Mouse (Mus musculus) embryonic facial prominence, embryonic 11.5 days (tissue): ENCODE data around the gene Ntn4. TPM values are rescaled to one million over a fixed set of nuclear protein-coding genes. Genes with fewer than 3 reads are reported as not detected.

ENCODE experiments used
- ATAC-seq: fragments of 200-750 bp; cut with Nextera tagmentation; replicated peaks from 2 replicates; pipeline ENCODE4 v1.8.0; 2017; ENCODE audit warnings: low read depth; ENCODE audit not compliant: insufficient number of reproducible peaks, low FRiP score, low TSS enrichment
- DNase-seq: peaks from one replicate; pipeline ENCODE4 v3.0.0-alpha.2; 2015; ENCODE audit warnings: low spot score
- H3K27ac ChIP-seq: fragments of 300-500 bp; sonication (generic); replicated peaks from 2 replicates; pipeline ENCODE4 v1.5.1; 2014; ENCODE audit warnings: mild to moderate bottlenecking, low read depth, low read length, control low read depth
- H3K27me3 ChIP-seq: fragments of 300-500 bp; sonication (generic); 2 replicates; pipeline ENCODE4 v1.6.1; 2014; ENCODE audit warnings: mild to moderate bottlenecking, low read length, moderate library complexity, mixed read lengths; ENCODE audit not compliant: control insufficient read depth, insufficient read depth
- H3K36me3 ChIP-seq: fragments of 300-500 bp; sonication (generic); replicated peaks from 2 replicates; pipeline ENCODE4 v1.6.1; 2014; ENCODE audit warnings: low read depth, mild to moderate bottlenecking, low read length, moderate library complexity, mixed read lengths; ENCODE audit not compliant: control insufficient read depth, insufficient read depth
- H3K4me1 ChIP-seq: fragments of 300-500 bp; sonication (generic); 2 replicates; pipeline ENCODE4 v1.6.1; 2014; ENCODE audit warnings: low read length, mixed read lengths; ENCODE audit not compliant: control insufficient read depth, insufficient read depth
- H3K4me2 ChIP-seq: fragments of 300-500 bp; sonication (generic); 2 replicates; pipeline ENCODE4 v1.6.1; 2014; ENCODE audit warnings: low read depth, mild to moderate bottlenecking, control low read depth, low read length, moderate library complexity
- H3K4me3 ChIP-seq: fragments of 300-500 bp; sonication (generic); 2 replicates; pipeline ENCODE4 v1.5.1; 2014; ENCODE audit warnings: low read depth, low read length, control low read depth
- H3K9ac ChIP-seq: fragments of 300-500 bp; sonication (generic); replicated peaks from 2 replicates; pipeline ENCODE4 v1.6.1; 2014; ENCODE audit warnings: mild to moderate bottlenecking, control low read depth, low read length
- H3K9me3 ChIP-seq: fragments of 300-500 bp; sonication (generic); replicated peaks from 2 replicates; pipeline ENCODE4 v1.6.1; 2016; ENCODE audit warnings: mild to moderate bottlenecking, low read length, inconsistent platforms, mixed read lengths; ENCODE audit not compliant: control insufficient read depth
- WGBS: fragments of 180-500 bp; shearing (Covaris S2); extraction: QIAGEN DNeasy Blood & Tissue Kit; methylation state at CpG from one replicate; pipeline ENCODE4 v1.1.7; 2014; 5-methylcytosine and 5-hydroxymethylcytosine counted together
- polyA plus RNA-seq: library from polyadenylated mRNA; unstranded; fragments of >200 nt; fragmentation: Nextera tagmentation; extraction: Ambion mirVana; gene quantifications from 2 replicates; pipeline ENCODE4 v1.2.1, GENCODE M21; 2014

Gene Ntn4
- polyA plus RNA-seq, 1 experiment from 2014 or later, result 0.50 TPM

- no peak overlapping the region for H3K4me2 ChIP-seq
- H3K27me3 ChIP-seq, result no peaks in the 10 kb centered on the region
- DNase-seq (no peak), ATAC-seq (no peak)
- no peaks in the 10 kb centered on the region for H3K36me3 ChIP-seq
- no peak overlapping the region for H3K4me3 ChIP-seq
- no peaks in the 10 kb centered on the region for H3K9me3 ChIP-seq
- H3K4me1 ChIP-seq, result no peaks in the 10 kb centered on the region
- no peak overlapping the region for H3K9ac ChIP-seq
- H3K27ac ChIP-seq, result no peak overlapping the region
- 86% methylated on average over 9 of the region's 9 CpGs for WGBS
These were observed 90.8 kb downstream of the Ntn4 start for GRCm38 (mm10) chr10:93731248-93731691.

GRCm38 (mm10) chr10:93736114-93736645 is 95.7 kb downstream of the Ntn4 start:
- DNase-seq (no peak), ATAC-seq (no peak)
- H3K27me3 ChIP-seq, result no peaks in the 10 kb centered on the region
- H3K9me3 ChIP-seq, result no peaks in the 10 kb centered on the region
- H3K9ac ChIP-seq, result no peak overlapping the region
- no peak overlapping the region for H3K27ac ChIP-seq
- H3K4me2 ChIP-seq, result no peak overlapping the region
- 67% methylated on average over 6 of the region's 6 CpGs for WGBS
- H3K36me3 ChIP-seq, result no peaks in the 10 kb centered on the region
- H3K4me1 ChIP-seq, result no peaks in the 10 kb centered on the region
- no peak overlapping the region for H3K4me3 ChIP-seq

GRCm38 (mm10) chr10:93737080-93737479 is 96.6 kb downstream of the Ntn4 start:
- DNase-seq (no peak), ATAC-seq (no peak)
- Histone ChIP-seq H3K27me3 (no peaks in the 10 kb centered on the region), H3K9ac (no peak overlapping the region), H3K4me3 (no peak overlapping the region), H3K4me2 (no peak overlapping the region), H3K27ac (no peak overlapping the region), H3K9me3 (no peaks in the 10 kb centered on the region), H3K4me1 (no peaks in the 10 kb centered on the region), H3K36me3 (no peaks in the 10 kb centered on the region)
- WGBS, result 82% methylated on average over 5 of the region's 5 CpGs

- no peak overlapping the region for H3K4me2 ChIP-seq
- H3K27me3 ChIP-seq, result no peaks in the 10 kb centered on the region
- ATAC-seq, result no peak
- DNase-seq, result peak; percentile 77
- no peak overlapping the region for H3K27ac ChIP-seq
- no peaks in the 10 kb centered on the region for H3K9me3 ChIP-seq
- H3K4me1 ChIP-seq, result no peaks in the 10 kb centered on the region
- no peaks in the 10 kb centered on the region for H3K36me3 ChIP-seq
- H3K4me3 ChIP-seq, result no peak overlapping the region
- no peak overlapping the region for H3K9ac ChIP-seq
- 41% methylated on average over 14 of the region's 14 CpGs for WGBS
These were observed 101.1 kb downstream of the Ntn4 start for GRCm38 (mm10) chr10:93741446-93742096.

- no peak overlapping the region for H3K9ac ChIP-seq
- no peak overlapping the region for H3K4me3 ChIP-seq
- DNase-seq, result no peak
- no peaks in the 10 kb centered on the region for H3K27me3 ChIP-seq
- no peak for ATAC-seq
- H3K4me2 ChIP-seq, result no peak overlapping the region
- H3K36me3 ChIP-seq, result no peaks in the 10 kb centered on the region
- H3K4me1 ChIP-seq, result no peaks in the 10 kb centered on the region
- H3K9me3 ChIP-seq, result no peaks in the 10 kb centered on the region
- no peak overlapping the region for H3K27ac ChIP-seq
- WGBS, result 73% methylated on average over 3 of the region's 3 CpGs
These were observed 101.6 kb downstream of the Ntn4 start for GRCm38 (mm10) chr10:93742097-93742446.

- H3K27me3 ChIP-seq, result no peaks in the 10 kb centered on the region
- WGBS, result 62% methylated on average over 6 of the region's 6 CpGs
- H3K36me3 ChIP-seq, result no peaks in the 10 kb centered on the region
- no peak overlapping the region for H3K4me3 ChIP-seq
- H3K4me1 ChIP-seq, result no peaks in the 10 kb centered on the region
- no peaks in the 10 kb centered on the region for H3K9me3 ChIP-seq
- ATAC-seq (no peak), DNase-seq (no peak)
- H3K4me2 ChIP-seq, result no peak overlapping the region
- no peak overlapping the region for H3K27ac ChIP-seq
- no peak overlapping the region for H3K9ac ChIP-seq
These were observed 102.1 kb downstream of the Ntn4 start for GRCm38 (mm10) chr10:93742598-93742997.

GRCm38 (mm10) chr10:93749267-93750192 is 109.0 kb downstream of the Ntn4 start:
- no peak for ATAC-seq

GRCm38 (mm10) chr10:93751302-93751701 is 110.8 kb downstream of the Ntn4 start:
- Histone ChIP-seq H3K4me2 (no peak overlapping the region), H3K4me1 (no peaks in the 10 kb centered on the region), H3K27me3 (no peaks in the 10 kb centered on the region), H3K9me3 (no peaks in the 10 kb centered on the region), H3K9ac (no peak overlapping the region), H3K36me3 (no peaks in the 10 kb centered on the region), H3K27ac (no peak overlapping the region), H3K4me3 (no peak overlapping the region)
- peak; percentile 9 for DNase-seq
- 61% methylated on average over 14 of the region's 14 CpGs for WGBS
- ATAC-seq, result no peak

More at GRCm38 (mm10) chr10:93749267-93750192, 109.0 kb downstream of the Ntn4 start:
- no peaks in the 10 kb centered on the region for H3K36me3 ChIP-seq
- H3K4me3 ChIP-seq, result no peak overlapping the region
- H3K9ac ChIP-seq, result no peak overlapping the region
- 69% methylated on average over 21 of the region's 21 CpGs for WGBS
- H3K9me3 ChIP-seq, result no peaks in the 10 kb centered on the region
- no peak for DNase-seq
- H3K27me3 ChIP-seq, result no peaks in the 10 kb centered on the region
- H3K4me2 ChIP-seq, result no peak overlapping the region
- H3K27ac ChIP-seq, result no peak overlapping the region
- no peaks in the 10 kb centered on the region for H3K4me1 ChIP-seq
